Mouse (Mus musculus): ENCODE measurements around the gene Naip2.

- TF ChIP-seq POLR2A (IDR thresholded peaks at IDR 0.05; ENCODE audit: control insufficient read depth, extremely low read depth, insufficient read depth, low read length, poor library complexity), result no peak
- no peak for TF ChIP-seq CTCF (IDR thresholded peaks at IDR 0.05; ENCODE audit: borderline replicate concordance, control insufficient read depth, extremely low read depth, insufficient read depth, low read length, poor library complexity)
Measured at GRCm38 (mm10) chr13:100112218-100112972, 89.5 kb downstream of the Naip2 start.

Measured in thymus, adult 2 months (tissue).